Mouse (Mus musculus) MEL (cell line): ENCODE results near the gene Trpm8. TPM values are rescaled to one million over a fixed set of nuclear protein-coding genes. Genes with fewer than 3 reads are reported as not detected.
A peak's percentile ranks its signal among the peaks of the same experiment; 100 is the strongest.

Experiments
- DNase-seq: peaks from one replicate; pipeline ENCODE4 v3.0.0; 2011; ENCODE audit warnings: low read depth, low spot score
- H3K27ac ChIP-seq: 2 replicates; pipeline ENCODE4 v1.5.1; 2012; ENCODE audit warnings: low read depth, mild to moderate bottlenecking, control low read depth, low read length, moderate library complexity; ENCODE audit not compliant: control insufficient read depth
- H3K27me3 ChIP-seq, 2 experiments: fragments of 150-350 bp in 1 of 2; sonication (generic) in 1 of 2; 2 replicates each; pipeline ENCODE4 v1.6.1; 2012; ENCODE audit warnings: low read length in 2 of 2, mild to moderate bottlenecking in 2 of 2, improper control_type of control experiment in 1 of 2, moderate library complexity in 1 of 2; ENCODE audit not compliant: insufficient read depth in 2 of 2, control insufficient read depth in 1 of 2
- H3K36me3 ChIP-seq, 2 experiments: 2 replicates each; pipeline ENCODE4 v1.6.1; 2012 to 2014; ENCODE audit warnings: low read length in 2 of 2, improper control_type of control experiment in 1 of 2, inconsistent platforms in 1 of 2, mild to moderate bottlenecking in 1 of 2; ENCODE audit not compliant: insufficient read depth in 2 of 2, control insufficient read depth in 1 of 2
- H3K4me1 ChIP-seq, 2 experiments: fragments of 150-350 bp in 1 of 2; sonication (generic) in 1 of 2; 2 replicates each; pipeline ENCODE4 v1.6.1; 2012; ENCODE audit warnings: low read length in 2 of 2, improper control_type of control experiment in 1 of 2, mild to moderate bottlenecking in 1 of 2; ENCODE audit not compliant: insufficient read depth in 2 of 2, control insufficient read depth in 1 of 2
- H3K4me3 ChIP-seq, 2 experiments: fragments of 150-350 bp in 1 of 2; sonication (generic) in 1 of 2; 2 replicates each; pipeline ENCODE4 v1.5.1; 2012; ENCODE audit warnings: low read depth in 2 of 2, low read length in 2 of 2, mild to moderate bottlenecking in 2 of 2, moderate library complexity in 2 of 2, control low read depth in 1 of 2, improper control_type of control experiment in 1 of 2; ENCODE audit not compliant: control insufficient read depth in 1 of 2, insufficient read depth in 1 of 2
- H3K79me2 ChIP-seq: 2 replicates; pipeline ENCODE4 v1.6.1; 2012; ENCODE audit warnings: mild to moderate bottlenecking, low read length, moderate library complexity; ENCODE audit not compliant: control insufficient read depth, poor library complexity, insufficient read depth
- H3K9ac ChIP-seq: 2 replicates; pipeline ENCODE4 v1.6.1; 2012; ENCODE audit warnings: low read depth, mild to moderate bottlenecking, control low read depth, low read length, moderate library complexity; ENCODE audit not compliant: control insufficient read depth, poor library complexity, severe bottlenecking
- H3K9me3 ChIP-seq: fragments of 150-350 bp; sonication (generic); replicated peaks from 2 replicates; pipeline ENCODE4 v1.6.1; 2012; ENCODE audit warnings: mild to moderate bottlenecking, low read length, improper control_type of control experiment, moderate library complexity; ENCODE audit not compliant: insufficient read depth
- CHD1 ChIP-seq: IDR thresholded peaks from 2 replicates; pipeline ENCODE4 v1.6.1; 2012; ENCODE audit warnings: low read depth, mild to moderate bottlenecking, inconsistent platforms, low read length, improper control_type of control experiment
- CTCF ChIP-seq, 3 experiments: IDR thresholded peaks in 2 of 3; conservative IDR thresholded peaks in 1 of 3; 2 replicates each; pipeline ENCODE4 v1.5.1; 2011 to 2012; ENCODE audit warnings: low read length in 3 of 3, low read depth in 2 of 3, mild to moderate bottlenecking in 2 of 3, improper control_type of control experiment in 1 of 3, inconsistent platforms in 1 of 3, mixed read lengths in 1 of 3, moderate library complexity in 1 of 3; ENCODE audit not compliant: control insufficient read depth in 1 of 3, insufficient read depth in 1 of 3, poor library complexity in 1 of 3, severe bottlenecking in 1 of 3
- ELF1 ChIP-seq: IDR thresholded peaks from 2 replicates; pipeline ENCODE4 v1.6.1; 2014; ENCODE audit warnings: low read depth, mild to moderate bottlenecking, inconsistent platforms, low read length, improper control_type of control experiment, moderate library complexity
- ETS1 ChIP-seq: IDR thresholded peaks from 2 replicates; pipeline ENCODE4 v1.6.1; 2012; ENCODE audit warnings: low read depth, mild to moderate bottlenecking, inconsistent platforms, low read length, improper control_type of control experiment, moderate library complexity
- GATA1 ChIP-seq: IDR thresholded peaks from 2 replicates; pipeline ENCODE4 v1.6.1; 2011; ENCODE audit warnings: low read depth, low read length, improper control_type of control experiment
- HCFC1 ChIP-seq: IDR thresholded peaks from 2 replicates; pipeline ENCODE4 v1.6.1; 2012; ENCODE audit warnings: low read depth, mild to moderate bottlenecking, inconsistent platforms, low read length, improper control_type of control experiment, moderate library complexity
- KAT2A ChIP-seq: conservative IDR thresholded peaks from 2 replicates; pipeline ENCODE4 v1.6.1; 2012; ENCODE audit warnings: low read depth, low read length, improper control_type of control experiment, inconsistent platforms
- MAFK ChIP-seq: IDR thresholded peaks from 2 replicates; pipeline ENCODE4 v1.6.1; 2011; ENCODE audit warnings: low read depth, mild to moderate bottlenecking, low read length, improper control_type of control experiment, borderline replicate concordance
- MAX ChIP-seq: IDR thresholded peaks from 2 replicates; pipeline ENCODE4 v1.6.1; 2011; ENCODE audit warnings: low read length, improper control_type of control experiment
- MAZ ChIP-seq: IDR thresholded peaks from 2 replicates; pipeline ENCODE4 v1.6.1; 2012; ENCODE audit warnings: low read depth, mild to moderate bottlenecking, inconsistent platforms, low read length, improper control_type of control experiment
- MXI1 ChIP-seq: IDR thresholded peaks from 2 replicates; pipeline ENCODE4 v1.6.1; 2011; ENCODE audit warnings: mild to moderate bottlenecking, low read depth, low read length, improper control_type of control experiment
- MYB ChIP-seq: IDR thresholded peaks from 2 replicates; pipeline ENCODE4 v1.6.1; 2011; ENCODE audit warnings: mild to moderate bottlenecking, low read depth, low read length, improper control_type of control experiment
- NELFE ChIP-seq: IDR thresholded peaks from 2 replicates; pipeline ENCODE4 v1.6.1; 2011; ENCODE audit warnings: low read depth, low read length, improper control_type of control experiment
- POLR2A ChIP-seq, 2 experiments: IDR thresholded peaks; 2 replicates each; pipeline ENCODE4 v1.6.1; 2011 to 2012; ENCODE audit warnings: low read length in 2 of 2, mild to moderate bottlenecking in 2 of 2, control low read depth in 1 of 2, improper control_type of control experiment in 1 of 2, low read depth in 1 of 2, moderate library complexity in 1 of 2; ENCODE audit not compliant: control insufficient read depth in 1 of 2, insufficient read depth in 1 of 2, poor library complexity in 1 of 2
- SIN3A ChIP-seq: IDR thresholded peaks from 2 replicates; pipeline ENCODE4 v1.6.1; 2012; ENCODE audit warnings: low read length, improper control_type of control experiment, inconsistent platforms
- SMC3 ChIP-seq: IDR thresholded peaks from 2 replicates; pipeline ENCODE4 v1.6.1; 2011; ENCODE audit warnings: low read depth, low read length, improper control_type of control experiment
- TAL1 ChIP-seq: IDR thresholded peaks from 2 replicates; pipeline ENCODE4 v1.6.1; 2012; ENCODE audit warnings: mild to moderate bottlenecking, inconsistent platforms, low read length, moderate library complexity, mixed read lengths
- TBP ChIP-seq: IDR thresholded peaks from 2 replicates; pipeline ENCODE4 v1.8.0; 2011; ENCODE audit warnings: low read depth, low read length, improper control_type of control experiment
- TCF12 ChIP-seq: IDR thresholded peaks from 2 replicates; pipeline ENCODE4 v1.6.1; 2014; ENCODE audit warnings: low read depth, mild to moderate bottlenecking, inconsistent platforms, low read length, improper control_type of control experiment, moderate library complexity
- UBTF ChIP-seq: IDR thresholded peaks from 2 replicates; pipeline ENCODE4 v1.6.1; 2012; ENCODE audit warnings: low read depth, mild to moderate bottlenecking, inconsistent platforms, low read length, improper control_type of control experiment, moderate library complexity, borderline replicate concordance; ENCODE audit not compliant: insufficient read depth
- USF1 ChIP-seq: IDR thresholded peaks from 2 replicates; pipeline ENCODE4 v1.6.1; 2014; ENCODE audit warnings: low read depth, mild to moderate bottlenecking, inconsistent platforms, low read length, improper control_type of control experiment, moderate library complexity
- USF2 ChIP-seq, 2 experiments: IDR thresholded peaks; 2 replicates each; pipeline ENCODE4 v1.6.1; 2011 to 2012; ENCODE audit warnings: improper control_type of control experiment in 2 of 2, low read length in 2 of 2, borderline replicate concordance in 1 of 2, inconsistent platforms in 1 of 2, low read depth in 1 of 2, mild to moderate bottlenecking in 1 of 2; ENCODE audit not compliant: insufficient read depth in 1 of 2
- ZNF384 ChIP-seq: IDR thresholded peaks from 2 replicates; pipeline ENCODE4 v1.6.1; 2012; ENCODE audit warnings: low read depth, mild to moderate bottlenecking, inconsistent platforms, low read length, improper control_type of control experiment
- polyA plus RNA-seq, 2 experiments: library from polyadenylated mRNA; stranded (reverse) in 1 of 2; unstranded in 1 of 2; fragments of >175 nt in 1 of 2; fragments of >200 nt in 1 of 2; gene quantifications; 2 replicates each; pipeline versions ENCODE4 v1.2.1 to v1.2.4; 2012; ENCODE audit warnings: low replicate concordance in 2 of 2, low read depth in 1 of 2; ENCODE audit not compliant: insufficient read length in 2 of 2, insufficient read depth in 1 of 2, missing spikeins in 1 of 2
- total RNA-seq: library from RNA; depleted of rRNA; stranded (reverse); fragments of 300-350 nt; gene quantifications from 2 replicates; pipeline ENCODE4 v1.2.3, GENCODE M21; 2012

Gene Trpm8
- total and polyA plus RNA-seq, 3 experiments: not detected

GRCm38 (mm10) chr1:88254793-88255465, 22.5 kb upstream of the Trpm8 start:
- H3K9me3 ChIP-seq: no peaks in the 10 kb centered on the region
- H3K27me3 ChIP-seq: no peaks in the 10 kb centered on the region
- H3K4me1 ChIP-seq: 0 out of 4 replicates have a peak, but pooled peaks cover 0 to 3% of the 10 kb centered on the region in 2 experiments
- no peak overlapping the region for H3K4me3 ChIP-seq
- TF ChIP-seq CTCF (IDR thresholded peaks at IDR 0.05 in 2 of 3, conservative IDR thresholded peaks at IDR 0.05 in 1 of 3; ENCODE audit: control insufficient read depth in 1 of 3, insufficient read depth in 1 of 3, low read depth in 2 of 3, low read length in 3 of 3, poor library complexity in 1 of 3, severe bottlenecking in 1 of 3) (no peak), MYB (no peak), TAL1 (peak; percentile 8; the same call in 1 of the 2 replicates), GATA1 (no peak), NELFE (no peak), MAZ (no peak)
- no peaks in the 10 kb centered on the region for H3K36me3 ChIP-seq
- no peak overlapping the region for H3K9ac ChIP-seq
- no peak for DNase-seq
- H3K79me2 ChIP-seq: no peaks in the 10 kb centered on the region
- H3K27ac ChIP-seq: no peak overlapping the region

- Histone ChIP-seq H3K27me3 (no peaks in the 10 kb centered on the region), H3K27ac (no peak overlapping the region), H3K36me3 (no peaks in the 10 kb centered on the region), H3K4me1 (0 out of 4 replicates have a peak, but pooled peaks cover 0 to 3% of the 10 kb centered on the region in 2 experiments), H3K9me3 (no peaks in the 10 kb centered on the region), H3K79me2 (no peaks in the 10 kb centered on the region), H3K9ac (no peak overlapping the region), H3K4me3 (no peak overlapping the region)
- TF ChIP-seq SMC3 (no peak), MAX (no peak), CTCF (IDR thresholded peaks at IDR 0.05 in 2 of 3, conservative IDR thresholded peaks at IDR 0.05 in 1 of 3; ENCODE audit: control insufficient read depth in 1 of 3, insufficient read depth in 1 of 3, low read depth in 2 of 3, low read length in 3 of 3, poor library complexity in 1 of 3, severe bottlenecking in 1 of 3) (no peak), ETS1 (no peak), ZNF384 (no peak), SIN3A (no peak), KAT2A (no peak), MAFK (no peak), TCF12 (no peak), TBP (no peak), USF2 (IDR thresholded peaks at IDR 0.05; ENCODE audit: borderline replicate concordance in 1 of 2, insufficient read depth in 1 of 2, low read depth in 1 of 2, low read length in 2 of 2) (no peak), HCFC1 (no peak), ELF1 (no peak), CHD1 (no peak), POLR2A (IDR thresholded peaks at IDR 0.05; ENCODE audit: control insufficient read depth in 1 of 2, insufficient read depth in 1 of 2, low read depth in 1 of 2, low read length in 2 of 2, poor library complexity in 1 of 2) (no peak), USF1 (no peak), UBTF (no peak), MXI1 (no peak)
- no peak for DNase-seq
These were observed 22.0 kb upstream of the Trpm8 start for GRCm38 (mm10) chr1:88255466-88255857.
